Mouse (Mus musculus) G1E (cell line): ENCODE measurements around the gene Frrs1l.

Experiments
- CTCF ChIP-seq: IDR thresholded peaks from 2 replicates; pipeline ENCODE4 v1.5.1; 2012; ENCODE audit warnings: low read depth, low read length, inconsistent platforms, mixed read lengths
- GATA1 ChIP-seq: IDR thresholded peaks from 2 replicates; pipeline ENCODE4 v1.6.1; 2012; ENCODE audit warnings: borderline replicate concordance, low read length, inconsistent platforms, mixed read lengths
- GATA2 ChIP-seq: IDR thresholded peaks from 2 replicates; pipeline ENCODE4 v1.6.1; 2012; ENCODE audit warnings: low read depth, low read length, inconsistent platforms, borderline replicate concordance
- TAL1 ChIP-seq: conservative IDR thresholded peaks from 2 replicates; pipeline ENCODE4 v1.6.1; 2012; ENCODE audit warnings: low read depth, low read length, inconsistent platforms, mixed read lengths

DNA sequence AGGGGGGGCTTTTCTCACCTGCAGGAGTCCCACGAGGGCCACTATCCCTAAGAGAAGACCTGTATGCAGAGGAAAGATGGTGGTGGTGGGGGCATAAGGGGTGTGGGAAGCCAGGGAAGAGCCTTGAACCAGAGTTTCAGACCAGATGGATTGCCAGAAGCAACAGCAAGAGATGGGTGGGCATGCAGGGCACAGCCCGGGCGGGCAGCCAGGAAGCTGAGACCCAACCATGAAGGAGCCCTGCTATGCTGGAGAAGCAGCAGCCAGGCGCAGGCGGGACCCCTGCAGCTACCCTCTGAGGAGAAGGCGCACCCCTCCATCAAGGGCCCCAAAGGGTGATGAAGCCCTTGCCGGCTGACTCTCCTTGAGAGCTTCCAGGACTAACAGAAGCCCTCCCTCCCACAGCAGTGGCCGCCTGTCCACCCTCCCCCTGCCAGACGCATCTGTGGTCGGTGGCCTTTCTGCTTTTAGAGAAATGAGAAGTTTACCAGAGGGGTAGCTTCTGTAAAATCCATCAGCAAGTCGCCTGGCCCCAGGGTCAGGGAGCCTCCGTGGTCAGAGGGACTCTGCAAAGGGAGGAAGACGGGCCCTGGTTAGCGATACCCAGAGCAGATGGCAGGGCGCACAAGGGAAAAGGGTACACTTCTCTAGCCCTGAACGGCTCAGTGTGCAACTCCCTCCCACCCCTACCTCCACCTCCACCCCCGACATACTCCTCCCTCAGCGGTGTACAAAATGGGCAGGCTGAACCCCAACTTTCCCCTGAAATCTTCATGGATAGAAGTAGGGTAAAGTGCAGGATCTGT lies 26.4 kb upstream of the Frrs1l start:
- TF ChIP-seq CTCF: no peak
- no peak for TF ChIP-seq TAL1
- no peak for TF ChIP-seq GATA1
- TF ChIP-seq GATA2: no peak
